Mouse (Mus musculus): ENCODE results near the gene Hmgn3. TPM values are rescaled to one million over a fixed set of nuclear protein-coding genes. Genes with fewer than 3 reads are reported as not detected.

Hmgn3 gene
- total RNA-seq, 1 experiment from 2014 or later, result 47.5 TPM

- no peak for ATAC-seq (replicated peaks in 1 of 2; ENCODE audit: insufficient read depth in 1 of 2, low FRiP score in 2 of 2, low TSS enrichment in 1 of 2, low read depth in 1 of 2, poor library complexity in 2 of 2, severe bottlenecking in 2 of 2)
Measured at GRCm38 (mm10) chr9:83109705-83110104, 36.8 kb downstream of the Hmgn3 start.

DNA sequence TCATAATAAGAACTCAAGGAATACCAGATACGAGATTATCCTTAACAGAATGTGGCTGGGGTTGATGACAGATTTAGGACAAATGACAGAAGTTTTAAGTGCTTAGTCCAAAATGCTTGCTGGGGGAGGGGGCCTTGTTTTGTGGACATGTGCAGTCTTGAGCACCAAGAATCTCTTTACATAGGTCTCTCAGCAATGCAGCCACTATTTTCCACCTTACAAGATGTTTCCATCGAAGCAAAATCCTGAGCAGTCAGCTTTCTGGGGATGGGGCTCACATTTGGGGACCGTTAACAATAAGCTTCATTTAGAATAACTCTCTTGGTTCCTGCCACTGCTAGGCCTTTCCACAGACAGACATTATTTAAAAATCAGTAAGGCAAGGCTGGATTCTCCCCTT lies 37.7 kb downstream of the Hmgn3 start:
- ATAC-seq (replicated peaks in 1 of 2; ENCODE audit: insufficient read depth in 1 of 2, low FRiP score in 2 of 2, low TSS enrichment in 1 of 2, low read depth in 1 of 2, poor library complexity in 2 of 2, severe bottlenecking in 2 of 2), result no peak

DNA sequence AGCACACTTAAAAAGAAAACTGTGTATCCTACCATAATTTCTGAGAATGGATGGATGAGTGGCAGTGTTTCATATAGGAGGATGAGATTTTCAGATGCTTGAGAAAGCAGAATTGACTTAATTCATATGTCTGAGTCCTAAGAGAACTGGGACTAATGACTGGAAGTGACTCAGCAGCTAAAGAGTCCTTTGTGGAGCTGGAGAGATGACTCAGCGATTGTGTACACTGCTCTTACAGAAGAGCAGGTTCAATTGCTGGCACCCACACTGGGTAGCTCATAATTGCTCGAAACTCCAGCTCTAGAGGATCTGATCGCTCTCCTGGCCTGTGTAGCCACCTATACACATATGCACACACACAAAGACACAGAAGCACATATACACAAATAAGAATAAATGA lies 42.7 kb downstream of the Hmgn3 start:
- ATAC-seq (replicated peaks in 1 of 2; ENCODE audit: insufficient read depth in 1 of 2, low FRiP score in 2 of 2, low TSS enrichment in 1 of 2, low read depth in 1 of 2, poor library complexity in 2 of 2, severe bottlenecking in 2 of 2), result peak; percentile 64 to 76

GRCm38 (mm10) chr9:83101691-83102090 lies 44.8 kb downstream of the Hmgn3 start:
- ATAC-seq (replicated peaks in 1 of 2; ENCODE audit: insufficient read depth in 1 of 2, low FRiP score in 2 of 2, low TSS enrichment in 1 of 2, low read depth in 1 of 2, poor library complexity in 2 of 2, severe bottlenecking in 2 of 2), result no peak

GRCm38 (mm10) chr9:83100786-83101185 lies 45.7 kb downstream of the Hmgn3 start:
- no peak for ATAC-seq (replicated peaks in 1 of 2; ENCODE audit: insufficient read depth in 1 of 2, low FRiP score in 2 of 2, low TSS enrichment in 1 of 2, low read depth in 1 of 2, poor library complexity in 2 of 2, severe bottlenecking in 2 of 2)

- no peak for ATAC-seq (replicated peaks in 1 of 2; ENCODE audit: insufficient read depth in 1 of 2, low FRiP score in 2 of 2, low TSS enrichment in 1 of 2, low read depth in 1 of 2, poor library complexity in 2 of 2, severe bottlenecking in 2 of 2)
Measured at GRCm38 (mm10) chr9:83098652-83099307, 47.7 kb downstream of the Hmgn3 start.

GRCm38 (mm10) chr9:83097816-83098215 lies 48.7 kb downstream of the Hmgn3 start:
- ATAC-seq (replicated peaks in 1 of 2; ENCODE audit: insufficient read depth in 1 of 2, low FRiP score in 2 of 2, low TSS enrichment in 1 of 2, low read depth in 1 of 2, poor library complexity in 2 of 2, severe bottlenecking in 2 of 2), result no peak

GRCm38 (mm10) chr9:83094649-83095336 lies 51.7 kb downstream of the Hmgn3 start:
- no peak for ATAC-seq (replicated peaks in 1 of 2; ENCODE audit: insufficient read depth in 1 of 2, low FRiP score in 2 of 2, low TSS enrichment in 1 of 2, low read depth in 1 of 2, poor library complexity in 2 of 2, severe bottlenecking in 2 of 2)

DNA sequence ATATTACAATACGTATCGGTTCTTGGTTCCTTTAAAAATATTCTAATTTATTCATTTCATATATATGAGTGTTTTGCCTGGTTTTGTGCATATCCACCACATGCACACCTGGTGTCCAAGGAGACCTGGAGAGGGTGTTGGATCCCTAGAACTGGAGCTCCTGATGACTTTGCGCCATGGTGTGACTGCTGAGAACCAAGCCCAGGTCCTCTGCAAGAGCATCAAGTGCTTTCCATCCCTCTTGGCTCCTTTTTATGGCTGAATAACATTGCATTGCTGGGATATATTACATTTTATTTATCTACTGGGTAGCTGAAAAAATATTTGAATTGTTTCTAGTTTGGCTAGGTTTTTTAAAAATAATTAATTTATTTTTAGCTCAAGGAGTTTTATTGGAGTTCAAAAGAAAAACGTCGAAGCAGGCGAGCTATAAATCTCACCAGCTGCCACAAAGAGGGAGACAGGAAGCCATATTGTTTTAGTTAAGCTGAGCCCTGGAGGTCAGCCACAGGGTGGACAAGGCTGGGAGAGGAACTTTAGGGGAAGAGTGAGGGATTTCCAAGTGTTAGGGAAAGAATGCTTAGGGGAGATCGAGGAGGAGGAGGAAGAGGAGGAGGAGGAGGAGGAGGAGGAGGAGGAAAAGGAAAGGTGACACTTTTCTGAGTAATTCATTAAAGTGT lies 62.6 kb downstream of the Hmgn3 start:
- no peak for ATAC-seq (replicated peaks in 1 of 2; ENCODE audit: insufficient read depth in 1 of 2, low FRiP score in 2 of 2, low TSS enrichment in 1 of 2, low read depth in 1 of 2, poor library complexity in 2 of 2, severe bottlenecking in 2 of 2)

GRCm38 (mm10) chr9:83083091-83083490 lies 63.4 kb downstream of the Hmgn3 start:
- no peak for ATAC-seq (replicated peaks in 1 of 2; ENCODE audit: insufficient read depth in 1 of 2, low FRiP score in 2 of 2, low TSS enrichment in 1 of 2, low read depth in 1 of 2, poor library complexity in 2 of 2, severe bottlenecking in 2 of 2)

DNA sequence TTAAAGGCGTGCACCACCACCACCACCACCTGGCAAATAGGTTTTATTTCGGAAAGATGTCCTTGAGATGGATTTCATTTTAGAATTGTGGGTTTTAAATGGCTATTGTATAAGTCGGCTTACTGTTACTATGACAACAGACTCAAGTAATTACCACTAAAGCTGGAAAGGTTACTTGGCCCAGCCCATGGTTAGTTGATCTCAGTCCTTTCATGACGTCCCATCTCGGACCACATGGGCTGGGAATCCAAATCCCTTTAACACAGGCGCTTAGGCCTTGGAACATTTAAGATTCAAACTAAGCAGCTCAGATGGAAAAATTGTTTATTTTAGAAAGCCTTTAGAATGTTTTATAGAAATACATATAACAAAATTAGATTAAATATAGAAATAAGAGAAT lies 64.2 kb downstream of the Hmgn3 start:
- no peak for ATAC-seq (replicated peaks in 1 of 2; ENCODE audit: insufficient read depth in 1 of 2, low FRiP score in 2 of 2, low TSS enrichment in 1 of 2, low read depth in 1 of 2, poor library complexity in 2 of 2, severe bottlenecking in 2 of 2)

DNA sequence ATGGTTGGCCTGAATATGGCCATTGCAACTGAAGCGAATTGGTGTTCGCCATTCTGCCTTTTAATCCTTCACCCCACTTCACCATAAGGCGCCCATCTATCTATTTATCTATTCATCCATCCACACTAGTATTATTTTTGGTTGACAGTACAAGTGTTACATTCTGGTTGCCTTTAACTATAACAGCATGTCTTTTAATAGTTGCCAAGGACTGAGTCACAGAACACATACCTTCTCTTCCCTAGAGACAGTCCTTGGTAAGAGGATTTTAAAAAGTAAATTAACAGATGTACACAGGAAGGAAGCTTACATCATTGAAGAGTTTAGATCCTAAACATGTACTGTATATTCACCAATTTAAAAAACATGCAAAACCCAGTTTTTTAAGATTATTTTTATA lies 66.8 kb downstream of the Hmgn3 start:
- ATAC-seq (replicated peaks in 1 of 2; ENCODE audit: insufficient read depth in 1 of 2, low FRiP score in 2 of 2, low TSS enrichment in 1 of 2, low read depth in 1 of 2, poor library complexity in 2 of 2, severe bottlenecking in 2 of 2), result no peak

- ATAC-seq (replicated peaks in 1 of 2; ENCODE audit: insufficient read depth in 1 of 2, low FRiP score in 2 of 2, low TSS enrichment in 1 of 2, low read depth in 1 of 2, poor library complexity in 2 of 2, severe bottlenecking in 2 of 2), result no peak
Measured at GRCm38 (mm10) chr9:83068246-83068645, 78.2 kb downstream of the Hmgn3 start.

- no peak for ATAC-seq (replicated peaks in 1 of 2; ENCODE audit: insufficient read depth in 1 of 2, low FRiP score in 2 of 2, low TSS enrichment in 1 of 2, low read depth in 1 of 2, poor library complexity in 2 of 2, severe bottlenecking in 2 of 2)
Measured at GRCm38 (mm10) chr9:83061289-83061688, 85.2 kb downstream of the Hmgn3 start.

Other genes starting within 250 kb of the Hmgn3 start
- 213 and 221 TPM in 2 replicates for gene Phip, start 171.2 kb downstream of the Hmgn3 start, total RNA-seq (2017)